In the genomic region with DNA sequence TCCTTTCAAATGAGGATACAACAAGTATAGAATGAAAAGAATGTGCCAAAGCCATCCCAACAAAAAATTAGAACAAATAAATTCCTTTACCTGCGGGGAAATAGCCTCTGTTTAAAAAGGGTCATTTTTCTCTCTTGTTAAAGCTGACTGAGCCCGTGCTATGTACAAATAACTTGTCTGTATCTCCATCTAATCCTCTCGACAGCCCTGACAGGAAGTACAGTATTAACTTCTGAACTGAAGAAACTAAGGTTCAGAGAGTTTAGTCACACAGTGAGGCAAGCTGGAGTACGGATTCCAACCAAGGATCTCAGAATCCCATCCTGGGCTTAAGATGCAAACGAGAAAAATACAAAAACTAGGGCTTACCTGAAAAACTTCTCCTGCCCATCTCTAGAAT, we compare ENCODE assay signal across 19 mouse cellular contexts. TPM values are rescaled to one million over a fixed set of nuclear protein-coding genes. Genes with fewer than 3 reads are reported as not detected.
DNase-seq lines count a peak whose midpoint lies in the region; ATAC-seq and TF ChIP-seq lines count a peak whose summit lies in the region.
"Had no signal": no experiment of that assay in that cellular context is flagged by ENCODE, and none has a peak within 500 bp of the region (broad histone marks: within the 10 kb centered on the region; RNA-seq: fewer than 3 reads in every experiment).

No protein-coding gene starts in this region.

- H3K9ac ChIP-seq in kidney, embryonic 15.5 days, result no peak overlapping the region
- H3K9ac ChIP-seq in forebrain, postnatal 0 days, result no peak overlapping the region
- H3K9ac ChIP-seq: embryonic facial prominence, embryonic 12.5 days; forebrain, embryonic 12.5 days; heart, embryonic 12.5 days; hindbrain, embryonic 14.5 days had no signal

- ATAC-seq in kidney, embryonic 15.5 days (replicated peaks; ENCODE audit: low FRiP score), result no peak
- ATAC-seq in CD4-positive, CD25-positive, alpha-beta regulatory T cell, adult 4 months, result peak; percentile 38
- ATAC-seq in activated CD4-positive, CD25-positive, alpha-beta regulatory T cell, adult 4 months, result peak; percentile 31
- ATAC-seq in forebrain, postnatal 0 days, result no peak

- peak overlapping the region; percentile 38; the same call in 1 of the 2 replicates for H3K27ac ChIP-seq in kidney, embryonic 15.5 days
- no peak overlapping the region for H3K27ac ChIP-seq in forebrain, postnatal 0 days (ENCODE audit: low read depth, low read length)
- H3K27ac ChIP-seq: embryonic facial prominence, embryonic 12.5 days; forebrain, embryonic 12.5 days; gastrocnemius, adult 2 months; hindbrain, embryonic 10.5 days; hindbrain, embryonic 14.5 days had no signal

- H3K4me1 ChIP-seq in kidney, embryonic 15.5 days, result peaks cover 34% of the 10 kb centered on the region
- 0 out of 2 replicates have a peak, but pooled peaks cover 6% of the 10 kb centered on the region for H3K4me1 ChIP-seq in forebrain, postnatal 0 days (ENCODE audit: insufficient read depth)

- H3K4me2 ChIP-seq in kidney, embryonic 15.5 days, result no peak overlapping the region
- no peak overlapping the region for H3K4me2 ChIP-seq in forebrain, postnatal 0 days (ENCODE audit: low read depth)
- H3K4me2 ChIP-seq: embryonic facial prominence, embryonic 12.5 days; forebrain, embryonic 12.5 days; heart, embryonic 12.5 days; hindbrain, embryonic 14.5 days had no signal

- no peaks in the 10 kb centered on the region for H3K36me3 ChIP-seq in kidney, embryonic 15.5 days
- no peaks in the 10 kb centered on the region for H3K36me3 ChIP-seq in forebrain, postnatal 0 days (ENCODE audit: insufficient read depth)
- H3K36me3 ChIP-seq: embryonic facial prominence, embryonic 12.5 days; forebrain, embryonic 12.5 days; heart, embryonic 12.5 days; hindbrain, embryonic 10.5 days had no signal

- H3K9me3 ChIP-seq in kidney, embryonic 15.5 days (replicated peaks), result no peaks in the 10 kb centered on the region
- no peaks in the 10 kb centered on the region for H3K9me3 ChIP-seq in forebrain, postnatal 0 days (ENCODE audit: low read length)
- H3K9me3 ChIP-seq: embryonic facial prominence, embryonic 12.5 days; forebrain, embryonic 12.5 days; heart, embryonic 12.5 days; hindbrain, embryonic 10.5 days had no signal

- no peak for TF ChIP-seq CTCF in forebrain, postnatal 0 days (IDR thresholded peaks at IDR 0.05; ENCODE audit: low read depth)

- intact Hi-C loops in left cerebral cortex, postnatal 25 days (cut with DNase I), result no loop called here

- no peaks in the 10 kb centered on the region for H3K27me3 ChIP-seq in kidney, embryonic 15.5 days
- no peaks in the 10 kb centered on the region for H3K27me3 ChIP-seq in forebrain, postnatal 0 days (ENCODE audit: insufficient read depth, low read length)
- H3K27me3 ChIP-seq: embryonic facial prominence, embryonic 12.5 days; forebrain, embryonic 12.5 days; heart, embryonic 12.5 days had no signal

- no peak overlapping the region for H3K4me3 ChIP-seq in kidney, embryonic 15.5 days (replicated peaks)
- no peak overlapping the region for H3K4me3 ChIP-seq in forebrain, postnatal 0 days (ENCODE audit: low read depth, low read length)
- H3K4me3 ChIP-seq: embryonic facial prominence, embryonic 12.5 days; forebrain, embryonic 12.5 days; gastrocnemius, adult 2 months; heart, embryonic 12.5 days; hindbrain, embryonic 10.5 days had no signal

- no peak for DNase-seq in kidney, adult 18-20 months
- DNase-seq in forebrain, postnatal 0 days, result no peak
- no peak for DNase-seq in left cerebral cortex, postnatal 25 days (ENCODE audit: low spot score in 2 of 2)
- DNase-seq in MN1 (ENCODE audit: low spot score), result no peak
- DNase-seq: adrenal gland, adult 8-10 months; cerebellum, adult 11 months; cerebellum, adult 8-10 months; cerebellum, postnatal 25 days; gastrocnemius, adult 2 months; gastrocnemius, postnatal 25 days; kidney, adult 11 months had no signal

- 62% methylated on average over 5 of the region's 5 CpGs for WGBS in kidney, embryonic 15.5 days
- 70% methylated on average over 5 of the region's 5 CpGs for WGBS in forebrain, postnatal 0 days

RNA-seq across cellular contexts. Expression of gene Mllt3, which starts 50.6 kb away (rescaled TPM):
- 32.4 and 39.5 TPM in 2 replicates for polyA plus RNA-seq in kidney, embryonic 15.5 days (2015; fragmentation: Nextera tagmentation; extraction: Ambion mirVana)
- polyA plus RNA-seq in CD4-positive, CD25-positive, alpha-beta regulatory T cell, adult 4 months (2017; shearing (Covaris generic)), result 100 to 1,000 TPM; 119 to 131 TPM
- polyA plus RNA-seq in activated CD4-positive, CD25-positive, alpha-beta regulatory T cell, adult 4 months (2017; shearing (Covaris generic)), result 100 to 1,000 TPM; 100 to 106 TPM
- 38.5 and 41.0 TPM in 2 replicates for total RNA-seq in forebrain, postnatal 0 days (2014; rRNA removed)
- polyA plus RNA-seq in forebrain, postnatal 0 days (2015; fragmentation: Nextera tagmentation; extraction: Ambion mirVana), result 65.2 and 75.2 TPM in 2 replicates
- total RNA-seq in left cerebral cortex, postnatal 25 days (2021), result 10 to 100 TPM; 36.9 to 39.1 TPM

Comparison
In these comparisons a context has a peak if more than half of its experiments do, and no peak if none do; other contexts are left out.
1. ATAC-seq: peak in CD4-positive, CD25-positive, alpha-beta regulatory T cell, adult 4 months (single experiment) and activated CD4-positive, CD25-positive, alpha-beta regulatory T cell, adult 4 months (single experiment); none in kidney, embryonic 15.5 days (single experiment) and forebrain, postnatal 0 days (single experiment).